Mouse (Mus musculus) c-Kit-positive CD71-positive TER-119-negative erythroid progenitor cells, embryonic 14.5 days (primary cell): ENCODE results near the gene Camkv.

ENCODE experiments used
- DNase-seq: peaks from one replicate; pipeline ENCODE4 v3.0.0-alpha.2; 2013; ENCODE audit warnings: low read depth

Gene Camkv

DNA sequence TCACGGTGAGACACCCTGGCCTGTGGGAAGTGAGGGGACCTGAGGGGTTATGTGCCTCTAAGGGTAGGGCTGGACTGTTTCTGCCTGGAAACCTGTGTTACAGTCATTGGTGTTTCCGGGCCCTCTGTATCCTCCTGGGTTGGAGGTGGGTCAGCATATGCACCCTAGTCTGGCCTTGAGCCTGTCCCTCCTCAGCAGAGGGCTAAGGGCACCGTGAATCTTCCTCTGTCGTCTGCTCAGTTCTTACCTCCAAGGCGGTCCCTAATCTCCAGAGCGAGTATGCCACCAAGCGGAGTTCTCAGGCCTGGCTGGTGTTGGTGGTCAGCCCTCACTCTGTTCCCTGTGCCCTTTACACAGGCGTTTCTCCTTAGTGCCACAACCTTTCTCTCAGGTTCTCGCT lies 27.4 kb downstream of the Camkv start:
- DNase-seq: no peak

GRCm38 (mm10) chr9:107963700-107964099 lies 28.2 kb downstream of the Camkv start:
- DNase-seq: peak; percentile 81

- DNase-seq: no peak
These were observed 29.2 kb downstream of the Camkv start for GRCm38 (mm10) chr9:107964681-107965080.

DNA sequence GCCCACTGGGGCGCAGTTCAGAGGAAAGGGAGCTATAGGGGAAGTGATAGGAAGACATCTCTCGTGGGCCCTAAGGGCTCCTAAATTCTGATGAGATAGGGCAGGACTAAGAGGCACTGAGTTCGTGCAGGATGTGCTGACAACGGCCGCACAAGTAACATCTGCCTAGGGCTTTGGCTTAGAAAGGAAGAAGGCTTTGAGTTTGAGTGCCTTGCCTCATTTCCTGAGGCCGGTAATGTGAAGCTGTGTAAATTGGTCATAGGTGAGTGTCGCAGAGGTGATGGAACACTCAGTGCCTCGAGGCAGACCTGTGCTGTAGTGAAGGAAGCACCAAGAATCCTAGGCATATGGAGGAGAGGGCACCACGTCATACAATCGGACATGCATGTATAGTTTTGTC lies 31.2 kb downstream of the Camkv start:
- no peak for DNase-seq

DNA sequence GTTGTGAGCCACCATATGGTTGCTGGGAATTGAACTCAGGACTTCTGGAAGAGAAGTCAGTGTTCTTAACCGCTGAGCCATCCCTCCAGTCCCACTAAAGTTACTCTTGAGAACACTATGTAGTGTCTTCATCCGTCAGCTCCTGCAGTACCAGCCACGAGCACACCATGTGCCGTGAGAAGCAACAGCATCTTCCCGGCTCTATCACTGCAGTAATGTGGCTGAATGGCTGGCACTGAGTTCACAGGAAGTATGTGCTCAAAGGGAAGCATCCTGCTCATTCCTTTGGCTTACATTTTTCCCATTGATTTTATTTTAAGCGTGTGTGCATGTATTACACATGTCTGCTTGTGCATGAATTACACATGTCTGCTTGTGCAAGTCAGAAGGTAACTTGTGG lies 32.0 kb downstream of the Camkv start:
- no peak for DNase-seq

DNA sequence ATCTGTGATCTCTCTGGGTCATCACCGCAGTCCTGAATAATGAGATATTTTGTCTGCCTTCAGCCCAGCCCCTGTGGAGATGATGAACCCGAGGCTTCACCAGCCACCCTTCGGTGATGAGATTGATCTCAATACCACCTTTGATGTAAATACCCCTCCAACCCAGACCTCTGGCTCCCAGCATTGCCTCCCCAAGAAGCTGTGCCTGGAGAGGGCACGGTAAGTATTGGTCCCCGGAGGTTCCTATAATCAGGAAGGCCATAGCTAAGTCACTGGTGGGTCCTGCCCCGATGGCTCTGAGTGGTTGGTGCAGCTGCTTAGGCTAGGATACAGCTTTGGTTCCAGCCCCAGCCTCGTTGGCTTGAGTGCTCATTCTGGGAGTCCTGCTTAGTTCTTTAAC lies 33.1 kb downstream of the Camkv start:
- no peak for DNase-seq

DNA sequence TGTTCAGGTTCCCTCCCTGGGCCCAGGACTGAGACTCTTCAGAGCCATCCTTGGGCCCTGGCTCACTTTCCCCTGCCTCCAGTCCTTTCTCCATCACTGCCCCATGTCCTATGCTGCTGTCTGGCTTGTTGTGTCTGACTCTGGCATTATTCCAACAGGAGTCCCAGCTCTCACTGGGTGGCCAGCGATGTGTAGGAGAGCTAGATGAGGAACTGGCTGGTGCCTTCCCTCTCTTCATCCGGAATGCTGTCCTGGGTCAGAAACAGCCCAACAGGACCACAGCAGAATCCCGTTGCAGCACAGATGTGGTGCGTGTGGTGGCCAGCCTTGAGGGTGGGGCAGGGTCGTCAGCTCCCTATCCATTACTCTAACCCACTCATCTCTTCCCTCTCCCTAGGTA lies 34.8 kb downstream of the Camkv start:
- no peak for DNase-seq

DNA sequence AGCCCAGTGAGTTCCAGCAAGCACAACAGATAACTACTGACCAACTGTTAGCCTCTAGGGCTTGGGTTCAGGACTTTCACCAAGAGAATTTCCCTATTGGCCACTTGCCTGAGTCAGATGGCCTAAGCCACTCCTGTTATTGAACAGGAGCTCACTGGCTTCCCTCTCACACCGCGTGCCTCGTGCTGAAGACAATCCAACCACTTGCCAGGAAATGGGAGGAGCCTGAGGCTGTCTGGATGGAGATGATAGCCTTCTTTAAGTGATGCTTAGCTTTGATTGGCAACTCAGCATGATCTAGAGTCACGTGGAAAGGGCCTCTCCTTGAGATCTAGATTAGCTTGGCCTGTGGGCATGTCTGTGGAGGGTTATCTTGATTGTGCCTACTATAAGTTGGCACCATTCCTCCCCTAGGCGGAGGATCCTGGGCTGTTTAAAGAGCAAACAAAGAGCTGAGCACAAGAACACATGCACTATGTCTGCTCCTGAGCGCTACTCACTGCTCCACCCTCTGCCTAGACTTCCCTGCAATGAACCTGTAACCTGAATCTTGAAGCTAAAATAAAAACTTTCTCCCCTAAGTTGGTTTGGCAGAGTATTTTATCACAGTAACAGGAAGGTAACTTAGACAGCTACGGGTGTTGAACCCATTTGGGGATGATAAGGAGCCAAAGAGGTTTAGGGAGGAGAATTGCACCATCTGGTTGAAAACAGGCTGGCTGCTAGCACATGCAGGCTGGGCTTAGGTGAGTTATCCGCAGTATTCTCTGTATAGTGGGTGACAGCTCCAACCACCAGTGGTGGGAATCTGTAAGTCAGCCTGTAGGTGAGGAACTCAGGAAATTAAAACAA lies 36.4 kb downstream of the Camkv start:
- DNase-seq: peak; percentile 90

GRCm38 (mm10) chr9:107974491-107975171 lies 39.2 kb downstream of the Camkv start:
- DNase-seq: peak; percentile 84

GRCm38 (mm10) chr9:107975399-107976386 lies 40.2 kb downstream of the Camkv start, which contains the start of gene Uba7:
Gene Uba7, plus strand, starts transcription at chr9:107975505.
- DNase-seq: peak; percentile 93

DNA sequence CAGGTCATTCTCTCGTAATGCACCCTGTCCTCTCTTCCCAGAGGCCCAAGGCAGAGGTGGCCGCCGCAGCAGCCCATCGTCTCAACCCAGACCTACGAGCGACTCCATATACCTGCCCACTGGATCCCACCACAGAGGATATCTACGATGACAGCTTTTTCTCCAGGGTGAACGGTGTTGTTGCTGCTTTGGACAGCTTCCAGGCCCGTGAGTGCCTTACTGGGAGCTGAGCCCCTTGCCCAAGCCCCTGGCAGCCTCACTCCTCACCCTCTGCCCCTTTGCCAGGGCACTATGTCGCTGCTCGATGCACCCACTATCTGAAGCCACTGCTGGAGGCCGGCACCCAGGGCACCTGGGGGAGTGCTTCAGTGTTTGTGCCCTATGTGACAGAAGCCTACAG lies 43.3 kb downstream of the Camkv start:
- no peak for DNase-seq

DNA sequence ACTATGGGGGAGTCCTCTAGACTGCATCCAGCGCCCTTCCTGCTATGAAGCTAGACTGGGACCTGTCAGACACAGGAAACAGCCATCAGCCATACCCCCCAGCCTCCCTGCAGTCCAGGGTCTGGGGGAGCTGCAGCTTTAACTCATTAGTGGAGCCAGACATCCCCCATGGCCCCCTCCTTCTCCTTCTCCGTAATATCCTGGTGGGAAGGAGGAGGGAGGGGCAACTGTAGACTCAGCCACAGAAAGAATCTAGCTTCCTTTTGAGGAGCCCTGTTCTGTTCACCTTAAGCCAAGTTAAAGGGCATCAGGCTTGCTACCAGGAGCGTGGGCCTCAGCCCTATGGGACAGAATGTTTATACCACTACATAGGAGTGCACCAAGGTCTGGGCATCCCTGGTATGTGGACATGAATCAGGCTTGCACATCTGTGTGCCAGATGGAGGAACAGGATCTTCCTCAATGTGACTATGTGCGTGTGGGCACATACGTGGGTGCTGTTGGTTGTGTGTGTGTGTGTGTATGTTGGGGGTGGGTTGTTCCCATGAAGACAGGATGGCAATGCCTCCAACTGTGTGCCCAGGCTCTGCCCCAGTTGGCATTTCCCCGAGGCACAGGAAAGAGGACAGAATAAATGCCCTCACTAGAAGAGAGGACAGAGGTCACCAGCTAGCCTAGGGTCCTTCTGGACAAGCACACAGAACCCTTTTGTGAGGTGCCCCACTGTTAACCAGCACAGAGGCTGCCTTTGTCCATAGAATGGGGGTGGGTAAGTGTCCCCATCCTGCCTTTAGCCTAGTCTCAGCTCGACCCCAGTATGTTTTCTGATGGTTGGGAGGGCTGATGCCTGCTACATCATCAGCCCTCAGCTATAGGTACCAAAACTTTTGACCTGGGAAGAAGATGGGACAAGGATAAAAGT lies 46.5 kb downstream of the Camkv start:
- DNase-seq: no peak

DNA sequence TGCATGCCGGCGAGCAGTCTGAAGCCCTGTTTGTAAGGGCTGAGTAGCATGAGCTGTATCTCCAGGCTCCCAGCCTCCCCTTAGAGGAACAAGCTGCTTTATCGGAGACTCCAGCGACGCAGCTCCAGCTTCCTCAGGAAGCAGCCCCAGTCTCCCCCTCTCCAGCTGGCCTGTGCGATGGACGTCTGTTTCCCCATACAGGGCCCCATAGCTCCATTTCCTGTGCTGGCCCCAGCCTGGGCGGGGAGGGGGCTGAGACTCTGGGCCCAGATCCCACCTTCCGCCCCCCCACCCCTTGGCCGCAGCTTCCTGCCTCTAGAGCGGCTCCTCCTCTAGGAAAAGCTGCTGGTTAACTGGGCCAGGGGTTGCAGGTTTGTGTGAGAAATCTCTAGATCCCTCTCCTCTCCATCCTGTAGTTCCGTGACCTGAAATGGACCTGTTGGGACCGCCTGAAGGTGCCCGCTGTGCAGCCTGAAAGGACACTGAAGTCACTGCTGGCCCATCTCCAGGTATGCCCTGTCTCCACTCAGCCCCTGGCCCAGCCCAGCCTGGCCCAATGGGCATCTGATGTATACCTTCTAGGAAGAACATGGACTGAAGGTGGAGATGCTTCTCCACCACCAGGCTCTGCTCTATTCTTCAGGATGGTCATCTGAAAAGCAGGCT lies 47.3 kb downstream of the Camkv start, which contains the start of gene Gm20661:
Gm20661 (plus strand) TSS at position 378 of the 666 bp plus-strand sequence.
- DNase-seq: peak; percentile 83

DNA sequence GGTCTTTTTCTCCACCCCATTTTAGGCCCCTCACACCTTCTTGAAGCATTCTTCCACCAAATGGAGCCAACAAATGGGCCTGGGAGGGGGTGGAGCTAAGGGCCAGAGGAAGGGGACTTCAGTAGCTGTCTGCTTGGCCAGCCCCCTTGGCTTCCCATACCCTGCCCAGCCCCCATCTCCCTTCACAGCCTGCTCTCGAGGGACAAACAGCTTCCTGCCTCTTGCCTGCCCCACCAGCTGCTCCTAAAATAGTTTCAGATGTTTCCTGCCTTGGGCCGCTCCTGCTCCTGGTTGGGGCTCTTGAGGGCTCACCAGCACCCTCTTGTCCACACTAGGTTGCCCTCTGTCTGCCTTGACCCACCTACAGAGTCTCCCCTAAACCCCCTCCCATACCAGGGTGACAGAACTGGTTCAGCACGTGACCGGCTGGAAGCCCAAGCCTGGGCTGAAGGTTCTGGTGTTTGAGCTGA lies 48.0 kb downstream of the Camkv start:
- no peak for DNase-seq

- DNase-seq: no peak
These were observed 48.7 kb downstream of the Camkv start for GRCm38 (mm10) chr9:107984052-107984753.

- DNase-seq: no peak
These were observed 49.2 kb downstream of the Camkv start for GRCm38 (mm10) chr9:107984754-107985055.

DNA sequence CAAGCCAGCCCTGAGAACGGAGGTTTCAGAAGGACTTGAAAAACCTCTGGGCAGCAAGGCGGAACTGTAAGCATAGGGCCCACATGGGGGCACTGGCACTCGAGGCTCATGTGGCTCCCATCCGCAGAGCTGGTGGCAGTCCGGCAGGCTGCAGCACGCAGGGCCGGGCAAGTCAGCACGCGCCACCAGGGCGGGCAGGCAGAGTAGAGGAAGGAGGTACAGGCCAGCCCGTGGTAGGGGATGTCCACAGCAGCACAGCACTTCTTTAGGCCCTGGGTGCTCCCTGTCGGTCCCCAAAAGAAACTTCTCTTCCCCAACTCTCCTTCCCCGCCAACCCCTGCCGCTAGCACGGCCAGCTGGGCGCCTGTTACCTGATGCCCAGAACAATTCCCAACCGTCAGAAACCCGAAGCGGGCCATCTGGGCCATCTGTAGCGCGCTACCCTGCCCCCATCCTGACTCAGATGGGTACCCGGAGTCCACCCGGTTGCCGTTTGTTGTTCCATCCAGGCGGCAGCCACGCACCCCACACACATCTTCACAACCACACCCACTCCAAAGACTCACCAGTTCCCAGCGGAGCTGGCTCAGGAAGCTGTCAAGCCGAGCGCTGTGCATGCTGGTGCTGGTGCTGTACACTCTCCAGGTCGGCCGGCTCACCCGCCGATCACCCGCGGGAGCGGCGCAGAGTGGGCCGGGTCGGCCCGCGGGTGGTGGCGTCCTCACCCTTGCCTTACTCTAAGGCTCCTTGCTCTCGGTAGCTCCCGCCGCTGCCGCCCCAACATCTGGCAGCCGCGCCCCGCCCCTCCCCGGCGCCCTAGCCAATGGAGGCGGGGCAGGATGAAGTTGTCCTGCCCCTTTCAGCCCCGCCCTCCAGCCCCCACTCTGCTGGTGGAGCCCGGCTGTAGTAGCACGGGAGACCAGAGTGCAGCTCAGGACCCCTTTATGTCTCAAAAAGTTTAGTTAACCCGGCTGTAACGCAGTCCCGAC lies 50.0 kb downstream of the Camkv start, which contains the start of gene Inka1:
Inka1 (minus strand) TSS at position 749 of the 989 bp plus-strand sequence.
- peak; percentile 85 for DNase-seq

DNA sequence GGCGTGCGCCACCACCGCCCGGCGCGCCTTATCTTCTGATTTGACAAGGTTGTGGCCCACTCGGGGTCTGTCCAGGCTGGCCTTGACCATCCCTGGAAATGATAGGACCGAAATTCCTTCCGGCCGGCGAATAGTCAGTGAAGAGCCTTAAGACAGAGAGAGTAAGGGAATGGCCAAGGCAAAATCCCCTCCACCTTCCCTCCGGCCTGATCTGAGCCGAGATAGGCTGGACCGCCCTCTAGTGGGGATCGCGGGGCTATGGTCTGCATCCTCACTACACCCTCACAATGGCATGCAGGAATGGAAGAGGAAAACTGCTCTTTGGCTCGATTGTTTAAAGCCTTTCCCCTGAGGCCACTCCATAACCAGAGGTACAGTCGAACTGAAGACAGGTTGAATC lies 50.9 kb downstream of the Camkv start:
- no peak for DNase-seq
